Mouse (Mus musculus): ENCODE measurements around the gene Osbpl10. TPM values are rescaled to one million over a fixed set of nuclear protein-coding genes. Genes with fewer than 3 reads are reported as not detected.

Osbpl10 gene
- polyA plus RNA-seq, 1 experiment: 0.25 TPM

GRCm38 (mm10) chr9:114979969-114980368 lies 1.6 kb downstream of the Osbpl10 start:
- Histone ChIP-seq H3K9me3 (0 out of 2 replicates have a peak, but pooled peaks cover 9% of the 10 kb centered on the region), H3K36me3 (replicated peaks; ENCODE audit: low read length) (no peaks in the 10 kb centered on the region), H3K4me1 (peaks cover 17% of the 10 kb centered on the region), H3K4me3 (replicated peaks) (no peak overlapping the region), H3K27me3 (replicated peaks) (peaks cover 71% of the 10 kb centered on the region)
- TF ChIP-seq GATA1 (IDR thresholded peaks at IDR 0.05; ENCODE audit: borderline replicate concordance, low read length): no peak
- TF ChIP-seq FLI1 (IDR thresholded peaks at IDR 0.05; ENCODE audit: low read length): no peak

DNA sequence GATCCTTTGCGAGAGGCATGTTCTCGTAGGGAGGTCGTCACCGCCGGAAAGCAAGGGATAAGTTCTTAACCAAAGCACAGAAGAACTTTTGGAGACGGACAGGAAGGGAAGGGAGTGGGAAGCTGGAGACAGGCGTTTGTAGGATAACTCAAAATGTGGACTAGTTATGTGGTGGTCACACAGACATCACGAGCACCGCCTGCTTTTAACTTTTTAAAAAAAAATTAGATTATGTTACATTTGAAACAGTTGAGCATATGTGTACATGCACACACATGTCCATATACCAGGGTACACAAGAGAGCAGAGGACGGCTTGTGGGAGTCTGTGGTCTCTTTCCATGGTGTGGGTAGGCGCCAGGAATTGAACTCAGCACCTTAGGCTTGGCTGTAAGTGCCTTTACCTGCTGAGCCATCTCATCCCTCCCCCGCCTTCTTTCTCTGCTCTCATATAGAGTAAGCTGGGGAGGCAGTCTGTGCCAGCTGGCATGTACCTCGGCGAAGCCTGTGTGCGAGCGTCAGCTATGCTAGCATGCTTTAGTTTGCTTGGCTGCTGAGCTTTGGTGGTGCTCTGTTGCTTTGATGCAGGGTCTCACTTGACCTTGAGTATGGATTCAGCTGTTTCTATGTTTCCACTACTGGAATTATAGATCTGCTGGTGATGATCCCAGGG lies 4.5 kb downstream of the Osbpl10 start, which contains the start of gene Rps27rt:
TSS of gene Rps27rt (minus strand) at position 51 of the 672 bp plus-strand sequence.
- no peak within 1 kb of the TSS for H3K4me3 ChIP-seq (replicated peaks)
- peaks cover 52% of the 10 kb centered on the region for H3K27me3 ChIP-seq (replicated peaks)
- H3K36me3 ChIP-seq (replicated peaks; ENCODE audit: low read length): no peaks in the 10 kb centered on the region
- H3K4me1 ChIP-seq: peaks cover 15% of the 10 kb centered on the region
- TF ChIP-seq GATA1 (IDR thresholded peaks at IDR 0.05; ENCODE audit: borderline replicate concordance, low read length) (no peak), FLI1 (IDR thresholded peaks at IDR 0.05; ENCODE audit: low read length) (no peak)
- H3K9me3 ChIP-seq: peaks cover 18% of the 10 kb centered on the region

- peaks cover 8% of the 10 kb centered on the region; the same call in 1 of the 2 replicates for H3K4me1 ChIP-seq
- H3K27me3 ChIP-seq (replicated peaks): peaks cover 23% of the 10 kb centered on the region
- peaks cover 32% of the 10 kb centered on the region for H3K9me3 ChIP-seq
- peak overlapping the region; percentile 10 for H3K4me3 ChIP-seq (replicated peaks)
- TF ChIP-seq FLI1 (IDR thresholded peaks at IDR 0.05; ENCODE audit: low read length) (no peak), GATA1 (IDR thresholded peaks at IDR 0.05; ENCODE audit: borderline replicate concordance, low read length) (no peak)
- no peaks in the 10 kb centered on the region for H3K36me3 ChIP-seq (replicated peaks; ENCODE audit: low read length)
Measured at GRCm38 (mm10) chr9:114985741-114986140, 7.4 kb downstream of the Osbpl10 start.

DNA sequence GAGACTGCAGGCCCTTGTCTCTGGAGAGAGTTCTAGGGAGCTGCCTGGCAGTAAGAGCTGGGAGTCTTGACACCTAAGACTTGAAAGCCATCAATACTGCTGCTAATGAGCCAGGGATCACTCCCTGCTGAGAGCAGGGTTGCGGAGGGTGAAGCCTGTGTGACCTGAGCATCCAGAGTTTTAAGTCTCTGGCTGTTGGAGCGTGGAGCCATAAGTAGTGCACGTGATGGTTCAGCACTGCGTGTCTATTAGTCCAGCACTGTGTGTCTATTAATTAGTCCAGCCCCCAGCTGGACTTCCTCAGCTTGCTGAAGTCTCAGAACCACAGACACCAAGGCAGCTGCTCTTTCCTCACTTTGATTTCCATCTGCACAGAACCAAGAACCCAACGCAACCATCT lies 8.0 kb downstream of the Osbpl10 start:
- peaks cover 8% of the 10 kb centered on the region; the same call in 1 of the 2 replicates for H3K4me1 ChIP-seq
- H3K36me3 ChIP-seq (replicated peaks; ENCODE audit: low read length): no peaks in the 10 kb centered on the region
- H3K4me3 ChIP-seq (replicated peaks): peak overlapping the region; percentile 10
- peaks cover 18% of the 10 kb centered on the region for H3K27me3 ChIP-seq (replicated peaks)
- peaks cover 32% of the 10 kb centered on the region for H3K9me3 ChIP-seq
- no peak for TF ChIP-seq GATA1 (IDR thresholded peaks at IDR 0.05; ENCODE audit: borderline replicate concordance, low read length)
- TF ChIP-seq FLI1 (IDR thresholded peaks at IDR 0.05; ENCODE audit: low read length): no peak

- peaks cover 12% of the 10 kb centered on the region for H3K27me3 ChIP-seq (replicated peaks)
- peaks cover 46% of the 10 kb centered on the region for H3K9me3 ChIP-seq
- peaks cover 8% of the 10 kb centered on the region; the same call in 1 of the 2 replicates for H3K4me1 ChIP-seq
- no peaks in the 10 kb centered on the region for H3K36me3 ChIP-seq (replicated peaks; ENCODE audit: low read length)
- peak overlapping the region; percentile 82 for H3K4me3 ChIP-seq (replicated peaks)
- no peak for TF ChIP-seq FLI1 (IDR thresholded peaks at IDR 0.05; ENCODE audit: low read length)
- TF ChIP-seq GATA1 (IDR thresholded peaks at IDR 0.05; ENCODE audit: borderline replicate concordance, low read length): peak; percentile 32; the same call in 1 of the 3 replicates
Measured at GRCm38 (mm10) chr9:114988029-114988428, 9.7 kb downstream of the Osbpl10 start.

- peaks cover 8% of the 10 kb centered on the region; the same call in 1 of the 2 replicates for H3K4me1 ChIP-seq
- H3K36me3 ChIP-seq (replicated peaks; ENCODE audit: low read length): no peaks in the 10 kb centered on the region
- peak overlapping the region; percentile 82 for H3K4me3 ChIP-seq (replicated peaks)
- TF ChIP-seq FLI1 (IDR thresholded peaks at IDR 0.05; ENCODE audit: low read length) (no peak), GATA1 (IDR thresholded peaks at IDR 0.05; ENCODE audit: borderline replicate concordance, low read length) (no peak)
- H3K27me3 ChIP-seq (replicated peaks): peaks cover 9% of the 10 kb centered on the region
- H3K9me3 ChIP-seq: peaks cover 48% of the 10 kb centered on the region
Measured at GRCm38 (mm10) chr9:114988610-114989327, 10.4 kb downstream of the Osbpl10 start.

GRCm38 (mm10) chr9:114990421-114990820 lies 12.1 kb downstream of the Osbpl10 start:
- Histone ChIP-seq H3K27me3 (replicated peaks) (peaks cover 4% of the 10 kb centered on the region), H3K4me3 (replicated peaks) (no peak overlapping the region), H3K9me3 (peaks cover 37% of the 10 kb centered on the region), H3K4me1 (peaks cover 8% of the 10 kb centered on the region; the same call in 1 of the 2 replicates), H3K36me3 (replicated peaks; ENCODE audit: low read length) (no peaks in the 10 kb centered on the region)
- TF ChIP-seq FLI1 (IDR thresholded peaks at IDR 0.05; ENCODE audit: low read length): no peak
- TF ChIP-seq GATA1 (IDR thresholded peaks at IDR 0.05; ENCODE audit: borderline replicate concordance, low read length): no peak

DNA sequence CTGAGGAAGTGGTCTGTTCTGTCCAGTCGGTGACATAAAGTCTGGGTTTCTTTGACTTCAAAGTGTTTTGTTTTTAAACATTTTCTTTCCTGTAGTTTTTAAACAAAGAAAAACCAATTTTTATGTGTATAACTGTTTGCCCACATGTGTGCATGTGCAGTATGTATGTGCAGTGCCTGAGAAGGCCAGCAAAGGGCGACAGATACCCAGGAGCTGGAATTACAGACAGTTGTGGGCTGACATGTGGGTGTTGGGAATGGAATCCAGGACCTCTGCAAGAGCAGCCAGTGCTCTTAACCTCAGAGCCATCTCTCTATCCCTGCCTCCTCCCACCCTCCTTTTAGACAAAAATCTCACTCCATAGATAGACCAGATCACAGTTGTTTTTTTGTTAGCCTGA lies 14.2 kb downstream of the Osbpl10 start:
- TF ChIP-seq GATA1 (IDR thresholded peaks at IDR 0.05; ENCODE audit: borderline replicate concordance, low read length) (no peak), FLI1 (IDR thresholded peaks at IDR 0.05; ENCODE audit: low read length) (no peak)
- Histone ChIP-seq H3K4me1 (peaks cover 8% of the 10 kb centered on the region; the same call in 1 of the 2 replicates), H3K4me3 (replicated peaks) (no peak overlapping the region), H3K36me3 (replicated peaks; ENCODE audit: low read length) (no peaks in the 10 kb centered on the region), H3K9me3 (peaks cover 32% of the 10 kb centered on the region), H3K27me3 (replicated peaks) (no peaks in the 10 kb centered on the region)

DNA sequence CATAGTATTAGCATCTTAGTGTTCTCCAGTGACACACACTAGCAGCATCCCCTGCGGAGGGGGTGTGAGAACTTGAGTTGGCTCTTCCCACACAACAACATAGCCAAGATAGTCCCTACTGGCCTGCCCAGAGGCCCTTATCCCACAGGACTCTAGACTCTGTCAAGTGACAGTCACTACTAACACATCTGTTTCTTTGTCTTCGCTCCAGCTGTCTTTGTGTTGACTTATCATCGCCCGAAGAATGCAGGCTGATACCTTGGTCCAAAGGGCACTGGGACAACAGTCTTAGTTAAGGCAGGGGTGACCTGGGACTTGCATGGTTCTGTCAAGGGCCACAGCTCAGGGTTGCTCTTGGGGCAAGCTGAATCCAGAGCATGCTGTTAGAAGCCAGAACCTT lies 16.9 kb downstream of the Osbpl10 start:
- Histone ChIP-seq H3K4me3 (replicated peaks) (no peak overlapping the region), H3K27me3 (replicated peaks) (no peaks in the 10 kb centered on the region), H3K4me1 (no peaks in the 10 kb centered on the region), H3K36me3 (replicated peaks; ENCODE audit: low read length) (no peaks in the 10 kb centered on the region), H3K9me3 (peaks cover 29% of the 10 kb centered on the region)
- TF ChIP-seq FLI1 (IDR thresholded peaks at IDR 0.05; ENCODE audit: low read length) (no peak), GATA1 (IDR thresholded peaks at IDR 0.05; ENCODE audit: borderline replicate concordance, low read length) (no peak)

DNA sequence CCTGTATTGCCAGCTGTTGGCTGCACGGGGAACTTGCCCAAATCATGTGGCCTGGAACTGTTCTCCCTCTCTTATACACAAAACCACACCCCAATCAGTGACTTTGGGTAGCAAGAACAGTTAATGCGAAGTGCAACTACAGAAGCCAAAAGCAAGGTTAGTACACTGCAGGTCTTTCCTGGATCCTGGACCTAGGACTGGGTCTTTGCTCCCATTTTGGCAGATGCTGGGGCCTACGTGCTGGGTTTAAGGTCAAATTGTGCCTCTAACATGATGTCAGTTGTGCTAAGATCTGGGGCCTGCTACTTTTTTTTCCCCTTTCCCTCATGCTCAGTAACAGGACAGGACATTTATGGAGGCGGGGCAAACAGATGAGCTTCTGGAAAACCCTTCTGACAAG lies 17.3 kb downstream of the Osbpl10 start:
- Histone ChIP-seq H3K36me3 (replicated peaks; ENCODE audit: low read length) (no peaks in the 10 kb centered on the region), H3K9me3 (peaks cover 27% of the 10 kb centered on the region), H3K4me1 (no peaks in the 10 kb centered on the region), H3K27me3 (replicated peaks) (no peaks in the 10 kb centered on the region), H3K4me3 (replicated peaks) (no peak overlapping the region)
- TF ChIP-seq FLI1 (IDR thresholded peaks at IDR 0.05; ENCODE audit: low read length) (no peak), GATA1 (IDR thresholded peaks at IDR 0.05; ENCODE audit: borderline replicate concordance, low read length) (no peak)
